Mouse (Mus musculus) skeletal muscle tissue, adult 2 months (tissue): ENCODE measurements around the gene Pygm.

Source experiments
- DNase-seq: peaks from one replicate; pipeline ENCODE4 v3.0.0-alpha.2; 2012; ENCODE audit warnings: low read depth, low spot score

Gene Pygm

GRCm38 (mm10) chr19:6385419-6385818, 1.2 kb downstream of the Pygm start:
- no peak for DNase-seq

- DNase-seq = no peak
Measured at GRCm38 (mm10) chr19:6385821-6386220, 1.6 kb downstream of the Pygm start.

- no peak for DNase-seq
Measured at GRCm38 (mm10) chr19:6386234-6386633, 2.0 kb downstream of the Pygm start.

- DNase-seq = peak; percentile 73
Measured at GRCm38 (mm10) chr19:6388006-6388405, 3.8 kb downstream of the Pygm start.

- DNase-seq = no peak
Measured at GRCm38 (mm10) chr19:6389803-6390202, 5.6 kb downstream of the Pygm start.

GRCm38 (mm10) chr19:6390251-6390650, 6.1 kb downstream of the Pygm start:
- DNase-seq = no peak

GRCm38 (mm10) chr19:6392743-6393393, 8.7 kb downstream of the Pygm start:
- no peak for DNase-seq

- no peak for DNase-seq
Measured at GRCm38 (mm10) chr19:6393637-6394036, 9.4 kb downstream of the Pygm start.

GRCm38 (mm10) chr19:6396237-6396636, 12.0 kb downstream of the Pygm start:
- no peak for DNase-seq

- DNase-seq = no peak
Measured at GRCm38 (mm10) chr19:6397582-6398249, 13.5 kb downstream of the Pygm start.

GRCm38 (mm10) chr19:6398447-6399284, 14.5 kb downstream of the Pygm start:
- DNase-seq = peak; percentile 73

- no peak for DNase-seq
Measured at GRCm38 (mm10) chr19:6399285-6400095, 15.3 kb downstream of the Pygm start, which contains the start of gene Rasgrp2. TSS of gene Rasgrp2 (plus strand) at chr19:6399340.

GRCm38 (mm10) chr19:6400096-6401086, 16.2 kb downstream of the Pygm start:
- DNase-seq = no peak

- DNase-seq = peak; percentile 70
Measured at GRCm38 (mm10) chr19:6401131-6401815, 17.1 kb downstream of the Pygm start.

GRCm38 (mm10) chr19:6401951-6402350, 17.8 kb downstream of the Pygm start:
- DNase-seq = no peak

- DNase-seq = no peak
Measured at GRCm38 (mm10) chr19:6403869-6404268, 19.7 kb downstream of the Pygm start.

- DNase-seq = no peak
Measured at GRCm38 (mm10) chr19:6405433-6405832, 21.2 kb downstream of the Pygm start.

- DNase-seq = no peak
Measured at GRCm38 (mm10) chr19:6407109-6407508, 22.9 kb downstream of the Pygm start.

GRCm38 (mm10) chr19:6407816-6408510, 23.8 kb downstream of the Pygm start:
- no peak for DNase-seq
